Mouse (Mus musculus) thymus, postnatal 0 days (tissue): Measurements from ENCODE around the gene Tmem120a. TPM values are rescaled to one million over a fixed set of nuclear protein-coding genes. Genes with fewer than 3 reads are reported as not detected.

Experiments used
- DNase-seq: peaks from one replicate; pipeline ENCODE4 v3.0.0-alpha.2; 2015; ENCODE audit warnings: low spot score
- polyA plus RNA-seq: library from polyadenylated mRNA; unstranded; fragments of >200 nt; fragmentation: Nextera tagmentation; extraction: Ambion mirVana; gene quantifications from 2 replicates; pipeline ENCODE4 v1.2.1, GENCODE M21; 2015

The Tmem120a gene
- polyA plus RNA-seq, 1 experiment from 2014 or later = 37.3 TPM

DNA sequence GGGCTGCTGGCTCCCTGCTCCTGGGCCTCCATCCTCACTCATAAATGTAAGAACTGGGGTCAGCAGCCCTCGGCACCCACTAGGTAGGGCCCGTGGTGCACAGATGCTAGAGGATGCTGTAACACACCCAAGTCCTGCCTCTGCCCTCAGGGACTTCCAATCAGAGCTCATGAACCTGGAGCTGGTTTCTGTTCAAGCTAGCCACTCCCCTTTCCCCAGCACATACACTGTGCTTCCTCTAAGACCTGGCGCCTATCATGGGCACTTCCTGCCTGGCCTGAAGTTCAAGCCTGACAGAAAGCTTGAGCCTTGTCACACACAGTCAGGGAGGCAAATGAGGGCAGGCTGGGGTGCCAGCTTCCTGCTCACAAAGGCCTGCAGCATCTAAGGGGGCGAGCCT lies 11.2 kb downstream of the Tmem120a start:
- no peak for DNase-seq

DNA sequence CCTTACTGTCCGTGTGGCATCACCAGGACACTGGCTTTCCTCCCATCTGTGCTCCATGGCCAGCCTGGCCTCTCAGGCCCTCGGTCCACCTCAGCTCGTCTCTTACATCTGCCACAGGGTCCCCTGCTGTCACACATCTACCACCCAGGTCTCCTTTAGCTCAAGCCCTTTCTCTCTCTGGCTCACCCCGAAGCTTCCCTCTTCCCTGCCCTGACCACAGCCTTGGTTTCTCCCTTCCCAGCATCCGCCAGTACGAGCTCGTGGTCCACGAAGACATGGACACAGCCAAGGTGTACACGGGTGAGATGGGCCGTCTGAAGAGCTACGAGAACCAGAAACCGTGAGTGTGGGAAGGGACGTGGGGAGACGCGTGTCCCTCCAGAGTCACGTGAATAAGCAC lies 12.9 kb downstream of the Tmem120a start:
- no peak for DNase-seq

DNA sequence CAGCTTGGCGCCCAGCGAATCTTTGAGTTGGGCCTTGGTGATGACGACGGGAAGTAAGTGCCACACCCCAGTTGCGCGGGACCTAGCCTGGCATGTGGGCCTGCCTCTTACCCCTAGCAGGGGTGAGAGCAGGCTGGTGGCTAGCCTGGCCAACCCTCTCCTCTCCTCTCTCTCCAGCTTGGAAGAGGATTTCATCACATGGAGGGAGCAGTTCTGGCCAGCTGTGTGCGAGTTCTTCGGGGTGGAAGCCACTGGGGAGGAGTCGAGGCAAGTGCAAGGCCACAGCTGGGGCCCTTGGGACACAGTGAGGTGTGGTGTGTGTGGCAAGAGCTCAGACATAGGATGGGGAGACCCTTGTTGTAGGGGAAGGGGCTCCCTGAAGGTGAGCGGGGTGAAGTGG lies 13.3 kb downstream of the Tmem120a start:
- DNase-seq = no peak

DNA sequence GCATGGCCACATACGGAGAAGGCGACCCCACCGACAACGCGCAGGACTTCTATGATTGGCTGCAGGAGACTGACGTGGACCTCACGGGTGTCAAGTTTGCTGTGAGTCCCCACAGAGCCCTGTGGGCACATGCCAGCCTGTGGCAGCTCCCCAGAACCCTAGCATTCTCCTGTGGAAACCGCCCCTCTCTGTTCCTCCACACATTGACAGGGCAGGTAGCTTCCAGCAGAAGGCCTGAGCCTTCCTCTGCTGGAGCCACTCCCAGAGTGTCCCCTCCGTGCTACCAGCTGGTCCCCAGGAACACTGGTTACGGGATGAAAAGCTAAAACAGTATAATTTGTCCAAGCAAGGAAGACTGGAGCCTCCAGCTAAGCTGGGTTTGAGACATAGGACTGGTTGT lies 14.0 kb downstream of the Tmem120a start:
- DNase-seq = no peak

DNA sequence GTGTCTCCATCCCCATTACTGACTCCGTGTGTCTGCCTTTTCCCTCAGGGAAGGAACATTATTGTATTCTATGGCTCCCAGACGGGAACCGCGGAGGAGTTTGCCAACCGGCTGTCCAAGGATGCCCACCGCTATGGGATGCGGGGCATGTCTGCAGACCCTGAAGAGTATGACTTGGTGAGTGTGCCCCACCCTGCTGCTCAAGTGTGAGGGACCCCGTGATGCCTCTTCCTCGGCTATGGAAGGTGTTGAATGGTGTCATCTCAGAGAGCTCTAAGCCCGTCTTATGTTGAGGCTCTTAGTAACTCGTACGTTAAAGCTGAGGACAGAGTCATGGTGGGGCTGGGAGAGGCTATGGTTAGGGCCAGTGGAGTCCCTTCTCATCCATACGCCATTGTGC lies 14.9 kb downstream of the Tmem120a start:
- no peak for DNase-seq

DNA sequence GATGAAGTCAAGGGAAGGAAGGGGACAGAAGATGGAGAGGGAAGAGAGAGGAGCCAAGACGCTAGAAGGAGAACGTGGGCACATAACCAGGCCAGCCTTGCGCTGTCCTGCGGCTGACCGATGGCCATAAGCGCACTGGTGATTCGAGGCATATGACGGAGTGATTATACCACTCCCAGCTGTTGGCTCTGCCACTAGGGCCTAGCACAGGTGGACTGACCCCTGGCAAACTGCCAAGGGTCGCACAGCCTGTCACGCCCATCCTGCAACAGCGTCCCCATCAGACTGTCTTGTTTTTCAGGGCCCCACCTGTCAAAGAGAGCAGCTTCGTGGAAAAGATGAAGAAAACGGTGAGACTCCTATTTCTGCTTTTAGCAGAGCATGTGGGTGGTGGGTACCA lies 15.9 kb downstream of the Tmem120a start:
- no peak for DNase-seq

DNA sequence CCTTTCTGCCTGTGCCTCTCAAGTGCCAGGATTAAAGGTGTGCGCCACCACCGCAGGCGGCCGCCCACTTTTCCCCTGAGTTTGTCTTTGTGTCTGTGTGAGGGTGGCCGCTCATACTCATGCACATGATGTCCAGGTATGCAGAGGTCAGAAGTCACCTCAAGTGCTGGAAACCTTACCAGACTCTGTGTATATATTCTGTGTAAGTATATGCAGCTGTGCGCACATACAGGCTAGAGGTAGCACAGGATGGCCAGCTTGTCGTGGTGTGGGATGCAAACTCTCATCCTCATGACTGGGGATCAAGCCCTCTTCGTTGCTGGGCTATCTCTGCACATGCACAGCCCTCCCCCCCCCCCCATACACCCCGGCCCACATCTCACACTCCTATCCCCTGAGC lies 16.4 kb downstream of the Tmem120a start:
- no peak for DNase-seq

DNA sequence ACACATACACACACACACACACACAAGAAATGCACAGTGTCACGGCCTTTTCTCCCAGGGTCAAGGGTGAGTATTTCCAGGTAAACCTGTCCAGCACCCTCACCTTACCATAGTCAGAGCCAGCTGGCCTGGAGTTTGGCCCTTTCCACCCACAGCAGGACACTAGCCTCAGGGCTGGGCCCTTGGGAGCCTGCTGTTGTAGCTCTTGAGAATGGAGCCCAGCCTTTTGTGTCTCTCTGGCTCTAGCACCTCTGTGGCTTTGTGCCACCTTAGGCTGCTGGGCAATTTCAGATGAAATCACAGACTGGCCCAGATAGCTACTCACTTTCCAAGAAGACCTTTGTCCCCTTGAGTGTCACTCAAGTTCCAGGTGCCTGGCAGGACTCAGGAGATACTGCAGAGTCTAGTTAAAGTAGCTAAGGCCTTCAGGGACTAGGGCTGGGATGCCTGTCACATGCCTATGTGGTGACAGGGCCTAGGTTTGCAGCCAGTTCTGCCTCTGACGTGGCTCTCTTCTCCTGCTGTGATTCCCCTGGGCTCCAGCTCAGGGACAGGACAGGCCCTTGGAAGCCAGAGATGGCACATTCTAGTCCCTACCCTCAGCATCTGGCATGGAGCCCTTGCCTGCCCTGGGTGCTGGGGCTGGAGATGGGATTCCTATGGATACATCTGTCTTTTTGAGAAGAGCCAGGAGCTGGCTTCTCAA lies 17.5 kb downstream of the Tmem120a start:
- DNase-seq = no peak

DNA sequence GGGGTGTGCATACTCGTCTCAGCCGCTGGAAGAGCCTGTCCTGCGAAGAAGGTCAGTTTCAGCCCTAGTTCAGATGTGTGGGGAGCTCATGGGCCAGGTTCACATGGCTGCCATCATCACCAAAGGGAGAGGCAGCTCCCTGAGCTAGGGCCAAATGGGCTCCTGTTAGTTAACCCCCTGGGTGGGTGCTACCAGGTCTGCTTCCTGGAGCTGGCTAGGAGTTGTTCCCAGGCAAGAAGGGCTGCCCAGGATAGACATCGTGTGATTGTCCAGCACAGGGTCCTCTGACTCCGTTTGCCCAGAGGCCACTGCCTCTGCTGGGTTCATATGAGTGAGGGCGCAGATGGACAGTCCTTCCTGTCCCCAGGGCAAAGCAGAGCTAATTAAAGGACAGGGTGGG lies 18.3 kb downstream of the Tmem120a start:
- no peak for DNase-seq

DNA sequence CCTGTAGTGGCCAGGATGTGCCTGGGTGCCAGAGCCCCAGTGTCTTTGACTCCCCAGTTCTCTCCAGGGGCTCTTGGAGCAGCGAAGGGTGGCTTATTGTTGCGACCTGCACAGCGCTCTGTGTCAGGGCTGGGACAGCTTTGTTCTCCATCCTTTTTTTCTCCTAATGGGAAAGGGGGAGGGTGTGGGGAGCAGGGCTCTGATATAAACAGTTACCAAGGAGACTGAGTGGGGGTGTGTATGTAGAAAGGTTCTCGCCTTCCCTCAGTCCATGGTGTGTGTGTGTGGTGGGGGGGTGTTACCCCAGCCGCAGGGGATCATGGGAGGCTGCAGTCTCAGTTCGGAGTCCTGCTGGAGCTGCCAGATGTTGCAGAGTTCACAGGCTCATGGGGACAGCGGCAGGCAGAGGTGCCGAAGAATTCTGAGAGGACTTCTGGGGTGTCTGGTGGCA lies 18.8 kb downstream of the Tmem120a start:
- DNase-seq = no peak

DNA sequence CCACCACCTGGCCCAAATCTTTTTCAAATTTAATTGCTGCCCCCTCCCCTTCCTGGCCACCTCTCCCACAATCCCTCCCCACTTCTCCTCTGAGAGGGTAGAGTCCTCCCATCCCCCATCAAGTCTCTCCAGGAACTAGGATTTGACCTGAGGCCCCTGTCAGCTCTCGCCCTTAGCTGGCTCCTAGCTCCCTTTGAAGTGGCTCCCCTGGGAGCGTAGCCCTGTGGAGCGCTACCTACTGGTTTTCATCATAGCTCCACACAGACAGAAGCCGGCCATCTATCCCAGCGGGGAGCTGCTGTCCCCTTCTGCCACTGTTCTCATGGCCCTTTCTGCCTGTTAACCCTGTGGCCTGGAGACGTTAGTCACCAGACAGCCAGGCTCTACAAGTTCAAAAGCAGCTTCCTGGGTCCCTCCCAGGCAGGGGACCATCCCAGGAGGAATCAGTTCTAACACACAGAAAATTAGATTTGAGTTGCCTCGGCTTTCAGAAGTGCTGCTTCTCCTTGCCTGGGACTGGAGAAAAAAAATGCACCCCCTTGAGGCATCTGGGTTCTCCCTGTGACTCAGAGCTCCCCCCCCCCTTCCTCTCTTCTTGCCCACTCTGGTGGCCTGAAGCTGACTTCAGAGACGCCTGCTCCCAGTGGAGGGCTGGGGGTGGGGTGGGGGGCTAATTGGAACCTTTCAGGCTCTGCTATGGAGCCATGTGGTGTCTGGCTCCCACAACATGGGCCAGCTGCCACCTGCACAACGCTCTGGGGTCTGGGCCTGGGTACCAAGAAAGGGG lies 19.5 kb downstream of the Tmem120a start:
- DNase-seq = no peak

DNA sequence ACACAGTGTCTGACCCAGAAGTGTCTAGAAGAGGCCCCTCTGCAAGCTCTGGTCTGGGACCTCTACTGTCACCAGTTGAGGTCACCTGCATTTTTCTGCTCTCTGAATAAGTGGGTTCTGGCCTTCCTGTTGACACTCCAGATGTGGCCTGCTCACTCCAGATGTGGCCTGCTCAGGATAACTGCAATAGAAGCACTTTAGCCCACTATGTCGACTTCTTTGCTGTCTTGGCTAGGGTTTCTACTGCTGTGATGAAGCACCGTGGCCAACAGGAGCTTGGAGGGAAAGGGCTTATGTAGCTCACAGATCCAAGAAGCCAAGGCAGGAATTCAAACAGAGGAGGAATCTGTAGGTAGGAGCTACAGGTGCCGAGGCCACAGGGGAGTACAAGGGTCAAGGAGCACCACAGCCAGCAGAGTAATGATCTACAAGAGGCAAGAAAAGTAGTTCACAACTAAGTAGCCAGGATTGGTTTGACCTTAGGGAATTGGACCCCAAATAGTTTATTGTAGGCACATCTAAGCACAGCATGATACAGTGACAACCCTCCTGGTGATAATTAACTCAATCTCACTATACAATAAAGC lies 21.0 kb downstream of the Tmem120a start:
- no peak for DNase-seq

DNA sequence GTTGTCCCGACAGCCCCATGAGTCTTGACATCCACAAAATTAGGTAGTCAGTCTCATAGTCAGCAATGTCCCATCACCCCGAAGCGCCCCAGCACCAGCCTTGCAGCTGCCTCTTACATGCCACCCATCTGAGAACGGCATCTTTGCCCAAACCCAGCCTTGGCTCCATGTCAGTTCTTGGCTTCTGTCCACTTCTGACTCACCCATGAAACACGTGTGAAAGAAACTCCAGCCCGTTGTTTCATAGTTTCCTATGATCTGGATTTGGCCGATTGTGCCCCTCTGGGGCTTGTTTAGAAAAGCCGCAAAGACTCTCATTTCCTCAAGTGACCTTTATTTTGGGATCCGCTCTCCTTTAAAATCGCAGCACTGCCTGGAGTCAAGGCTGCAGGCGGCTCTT lies 22.1 kb downstream of the Tmem120a start:
- no peak for DNase-seq

DNA sequence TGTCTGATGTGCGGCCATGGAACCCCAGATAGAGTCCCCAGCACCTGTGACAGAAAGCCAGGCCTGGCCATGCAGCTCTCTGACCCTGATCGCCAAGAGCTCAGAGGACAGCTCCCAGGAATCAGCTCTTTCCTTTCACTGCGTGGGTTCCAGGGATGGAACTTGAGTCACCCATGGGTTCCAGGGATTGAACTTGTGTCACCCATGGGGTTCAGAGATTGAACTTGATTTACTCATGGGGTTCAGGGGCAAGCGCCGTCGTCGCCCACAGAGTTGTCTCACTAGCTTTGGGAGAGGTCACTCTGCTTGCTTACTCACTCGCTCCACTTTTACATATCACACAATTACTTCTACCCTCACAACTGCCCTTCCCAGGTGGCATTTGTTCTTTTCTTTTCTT lies 23.2 kb downstream of the Tmem120a start:
- no peak for DNase-seq

DNA sequence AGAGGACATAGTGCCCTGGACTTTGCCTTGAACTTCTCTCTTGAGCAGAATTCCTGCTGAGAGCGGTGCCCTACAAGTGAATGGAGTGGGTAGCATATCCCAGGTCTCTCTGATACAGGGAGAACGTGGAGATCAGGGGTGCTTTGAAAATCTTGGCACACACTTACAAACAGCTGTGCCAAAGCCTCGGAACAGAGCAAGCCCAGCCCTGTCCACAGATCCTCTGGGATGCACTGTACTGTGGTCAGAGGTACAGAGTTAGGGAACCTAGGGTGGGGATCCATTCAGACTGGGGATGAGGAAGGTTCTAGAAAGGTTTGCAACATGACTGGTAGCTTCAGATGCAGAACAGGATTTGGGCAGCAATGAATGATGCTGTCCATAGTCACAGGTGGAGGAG lies 24.1 kb downstream of the Tmem120a start:
- DNase-seq = no peak

DNA sequence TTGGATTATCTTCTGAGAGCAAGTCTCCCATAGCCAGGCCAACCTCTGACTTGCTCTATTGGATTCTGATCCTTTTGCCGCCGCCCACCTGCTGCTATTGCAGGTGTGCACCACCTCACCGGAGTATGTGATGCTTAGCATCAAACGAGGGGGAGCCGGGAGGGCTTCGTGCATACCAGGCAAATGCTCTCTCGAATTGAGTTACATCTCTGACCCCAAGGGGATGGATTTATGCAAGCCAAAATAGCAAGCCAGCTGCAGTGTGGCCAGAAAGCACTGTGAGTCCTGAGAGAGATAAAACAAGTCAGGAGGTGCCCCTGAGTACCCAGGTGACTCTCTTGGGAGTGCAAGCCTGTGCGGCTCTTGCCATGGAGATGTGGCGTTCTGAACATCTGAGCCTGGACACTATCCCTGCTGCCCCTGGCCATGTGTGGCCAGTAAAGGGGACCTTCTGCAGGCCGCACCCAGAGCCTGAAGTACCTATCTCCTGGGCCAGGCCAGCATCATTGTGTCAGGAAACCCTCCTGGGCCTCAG lies 24.6 kb downstream of the Tmem120a start:
- no peak for DNase-seq

DNA sequence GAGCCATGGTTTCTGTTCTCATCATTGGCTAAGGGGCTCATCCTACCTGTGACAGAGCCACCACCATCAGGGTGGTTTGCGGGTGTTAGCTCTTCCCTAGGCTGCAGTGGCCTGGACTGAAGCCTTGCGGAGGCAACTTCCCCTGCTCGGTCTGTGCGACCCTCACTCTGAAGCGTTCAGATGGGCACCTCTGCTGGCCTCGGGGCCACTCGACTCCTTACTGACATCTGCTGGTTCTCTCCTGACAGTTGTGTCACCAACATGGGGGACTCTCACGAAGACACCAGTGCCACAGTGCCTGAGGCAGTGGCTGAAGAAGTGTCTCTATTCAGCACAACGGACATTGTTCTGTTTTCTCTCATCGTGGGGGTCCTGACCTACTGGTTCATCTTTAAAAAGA lies 28.6 kb downstream of the Tmem120a start:
- DNase-seq = no peak

DNA sequence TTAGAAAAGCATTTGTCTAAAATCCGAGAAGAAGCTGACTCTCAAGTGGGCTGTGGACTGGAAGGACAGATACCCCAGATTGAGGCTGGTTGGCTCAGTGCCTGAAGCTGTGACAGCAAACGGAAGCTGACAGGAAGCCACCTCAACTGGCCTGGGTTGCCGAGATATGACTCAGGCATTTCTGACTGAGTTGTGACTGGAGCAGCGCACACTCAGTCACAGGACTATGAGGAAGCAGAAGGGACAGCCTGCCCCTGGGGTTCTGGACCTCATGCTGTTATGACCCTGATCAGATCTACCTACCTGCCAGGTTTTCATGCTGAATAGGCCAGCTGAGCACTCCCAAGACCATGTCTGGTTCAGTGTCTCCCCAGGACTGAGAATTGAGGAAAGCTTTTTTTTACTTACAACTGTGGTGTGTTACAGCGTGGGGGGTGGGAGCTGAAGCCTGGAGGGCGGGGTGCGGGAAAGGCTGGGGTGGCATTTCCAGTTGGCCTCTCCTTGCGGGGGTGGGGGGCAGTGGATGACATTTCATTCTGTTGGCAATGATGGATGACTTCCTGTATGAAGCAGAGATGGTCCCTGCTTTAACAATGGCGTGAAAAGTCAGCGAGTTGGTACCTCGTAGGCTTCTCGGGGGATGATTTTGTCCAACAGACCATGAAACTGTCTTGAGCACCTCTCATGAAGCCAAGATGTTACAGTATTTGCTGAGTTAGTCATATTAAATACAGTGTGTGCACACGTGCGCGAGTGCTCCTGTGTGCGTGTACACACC lies 30.6 kb downstream of the Tmem120a start:
- DNase-seq = peak; percentile 68

DNA sequence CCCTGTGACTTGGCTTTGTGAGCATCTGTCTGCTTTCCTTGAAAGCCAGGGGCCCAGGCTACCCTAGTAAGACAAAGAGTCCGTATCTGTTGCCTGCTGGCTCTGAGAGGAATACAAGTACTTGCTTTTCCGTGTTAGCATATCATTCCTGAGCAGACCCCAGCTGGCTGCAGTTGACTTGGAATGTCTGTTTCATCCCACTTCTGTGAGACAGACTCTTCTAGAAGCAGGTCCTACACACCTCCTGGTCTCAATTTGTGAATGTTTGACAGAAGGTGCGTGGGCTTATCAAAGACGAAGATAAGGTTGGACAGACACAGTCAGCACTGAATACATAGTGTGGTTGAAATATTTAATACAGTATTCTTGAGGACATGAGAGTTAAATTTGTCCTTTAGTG lies 31.4 kb downstream of the Tmem120a start:
- no peak for DNase-seq

DNA sequence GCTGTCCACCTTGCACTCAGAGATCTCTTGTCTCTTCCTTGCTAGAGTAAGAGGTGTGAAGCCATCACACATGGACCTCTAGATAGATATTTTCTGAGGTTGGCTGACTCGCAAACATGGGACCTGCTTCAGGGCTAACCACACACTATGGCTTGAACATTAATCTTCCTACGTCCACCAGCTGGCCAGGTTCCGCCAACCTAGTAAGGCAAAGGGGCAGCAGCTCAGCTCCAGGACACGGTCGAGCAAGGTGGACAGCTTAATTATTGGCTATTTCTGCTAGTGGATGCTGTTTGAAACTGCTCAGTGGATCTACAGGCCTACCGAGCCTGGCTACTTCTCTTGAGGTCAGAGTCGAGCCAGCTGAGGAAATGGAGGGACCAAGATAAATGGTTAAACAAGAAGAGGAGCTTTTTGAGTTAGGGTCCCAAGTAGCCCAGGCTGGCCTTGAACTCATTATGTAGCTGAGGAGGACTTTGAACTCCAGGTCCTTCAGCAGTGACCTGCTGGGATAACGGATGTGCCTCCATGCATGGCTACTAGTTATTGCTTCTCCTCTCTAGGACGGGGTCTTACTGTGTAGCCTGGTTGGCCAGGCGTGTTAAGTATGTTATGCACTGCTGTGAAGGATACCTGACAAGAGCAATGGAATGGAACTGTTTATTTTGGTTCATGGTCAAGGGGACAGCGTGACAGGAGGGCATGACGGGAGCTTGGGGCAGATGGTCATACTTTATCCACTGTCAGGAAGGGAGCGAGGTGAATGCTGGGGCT lies 32.5 kb downstream of the Tmem120a start:
- no peak for DNase-seq
